Mouse (Mus musculus): Measurements from ENCODE around the gene Gm20075. TPM values are rescaled to one million over a fixed set of nuclear protein-coding genes. Genes with fewer than 3 reads are reported as not detected.

Gene Gm20075
- total RNA-seq, 1 experiment from 2014 or later = 0.67 TPM

Other genes starting within 250 kb of the Gm20075 start
- gene Iqgap2, start 189.5 kb downstream of the Gm20075 start, total RNA-seq (2017) = 51.2 to 86.8 TPM (median 55.9 TPM) in 3 replicates
- not detected in 3 replicates for gene Gm17190, start 678 bp upstream of the Gm20075 start, total RNA-seq (2017)
- 1.5 TPM in 1 of 3 replicates, not detected in the others for gene Sv2c, start 51.2 kb upstream of the Gm20075 start, total RNA-seq (2017)

Measured in monocyte, adult 5-6 weeks (primary cell).